Mouse (Mus musculus) forebrain, embryonic 16.5 days (tissue): ENCODE measurements around the gene Gm2a. TPM values are rescaled to one million over a fixed set of nuclear protein-coding genes. Genes with fewer than 3 reads are reported as not detected.

Source experiments
- ATAC-seq: fragments of 200-750 bp; cut with Nextera tagmentation; 2 replicates; pipeline ENCODE4 v1.8.0; 2017; ENCODE audit warnings: mild to moderate bottlenecking, moderate library complexity
- H3K27ac ChIP-seq: fragments of 300-500 bp; sonication (generic); 2 replicates; pipeline ENCODE4 v1.5.1; 2014; ENCODE audit warnings: low read length, control low read depth
- H3K27me3 ChIP-seq: fragments of 300-500 bp; sonication (generic); replicated peaks from 2 replicates; pipeline ENCODE4 v1.6.1; 2014; ENCODE audit warnings: low read length; ENCODE audit not compliant: control insufficient read depth, insufficient read depth
- H3K36me3 ChIP-seq: fragments of 300-500 bp; sonication (generic); 2 replicates; pipeline ENCODE4 v1.6.1; 2014; ENCODE audit not compliant: control insufficient read depth, insufficient read depth
- H3K4me1 ChIP-seq: fragments of 300-500 bp; sonication (generic); replicated peaks from 2 replicates; pipeline ENCODE4 v1.6.1; 2014; ENCODE audit warnings: low read length; ENCODE audit not compliant: control insufficient read depth, insufficient read depth
- H3K4me2 ChIP-seq: fragments of 300-500 bp; sonication (generic); 2 replicates; pipeline ENCODE4 v1.6.1; 2014; ENCODE audit warnings: mild to moderate bottlenecking, low read length, control low read depth
- H3K4me3 ChIP-seq: fragments of 300-500 bp; sonication (generic); replicated peaks from 2 replicates; pipeline ENCODE4 v1.5.1; 2014; ENCODE audit warnings: mild to moderate bottlenecking, low read length, control low read depth
- H3K9ac ChIP-seq: fragments of 300-500 bp; sonication (generic); replicated peaks from 2 replicates; pipeline ENCODE4 v1.6.1; 2014; ENCODE audit warnings: low read depth, low read length, control low read depth
- H3K9me3 ChIP-seq: fragments of 300-500 bp; sonication (generic); 2 replicates; pipeline ENCODE4 v1.6.1; 2016; ENCODE audit warnings: low read length; ENCODE audit not compliant: control insufficient read depth
- WGBS: fragments of 180-500 bp; shearing (Covaris S2); extraction: QIAGEN DNeasy Blood & Tissue Kit; methylation state at CpG from one replicate; pipeline ENCODE4 v1.1.7; 2014; 5-methylcytosine and 5-hydroxymethylcytosine counted together
- polyA plus RNA-seq: library from polyadenylated mRNA; unstranded; fragments of >200 nt; fragmentation: Nextera tagmentation; extraction: Ambion mirVana; gene quantifications from 2 replicates; pipeline ENCODE4 v1.2.1, GENCODE M21; 2015

The Gm2a gene
- polyA plus RNA-seq, 1 experiment from 2014 or later = 20.9 TPM

GRCm38 (mm10) chr11:55117031-55117430, 19.1 kb downstream of the Gm2a start:
- Histone ChIP-seq H3K4me2 (no peak overlapping the region), H3K36me3 (no peaks in the 10 kb centered on the region), H3K27ac (no peak overlapping the region), H3K4me1 (no peaks in the 10 kb centered on the region), H3K27me3 (no peaks in the 10 kb centered on the region), H3K9ac (no peak overlapping the region), H3K9me3 (no peaks in the 10 kb centered on the region), H3K4me3 (no peak overlapping the region)
- WGBS = 92% methylated on average over 2 of the region's 2 CpGs
- no peak for ATAC-seq

GRCm38 (mm10) chr11:55120279-55120678, 22.4 kb downstream of the Gm2a start:
- Histone ChIP-seq H3K36me3 (no peaks in the 10 kb centered on the region), H3K27me3 (no peaks in the 10 kb centered on the region), H3K4me1 (no peaks in the 10 kb centered on the region), H3K9me3 (no peaks in the 10 kb centered on the region), H3K9ac (no peak overlapping the region), H3K27ac (no peak overlapping the region), H3K4me3 (no peak overlapping the region), H3K4me2 (no peak overlapping the region)
- ATAC-seq = no peak

GRCm38 (mm10) chr11:55120821-55121271, 22.9 kb downstream of the Gm2a start:
- ATAC-seq = no peak
- Histone ChIP-seq H3K9me3 (no peaks in the 10 kb centered on the region), H3K36me3 (no peaks in the 10 kb centered on the region), H3K4me3 (no peak overlapping the region), H3K9ac (no peak overlapping the region), H3K4me2 (no peak overlapping the region), H3K27ac (no peak overlapping the region), H3K27me3 (no peaks in the 10 kb centered on the region), H3K4me1 (no peaks in the 10 kb centered on the region)
- WGBS = 83% methylated on average over 8 of the region's 8 CpGs

GRCm38 (mm10) chr11:55121430-55121829, 23.5 kb downstream of the Gm2a start:
- Histone ChIP-seq H3K36me3 (no peaks in the 10 kb centered on the region), H3K9ac (no peak overlapping the region), H3K27ac (no peak overlapping the region), H3K4me1 (no peaks in the 10 kb centered on the region), H3K4me2 (no peak overlapping the region), H3K4me3 (no peak overlapping the region), H3K9me3 (no peaks in the 10 kb centered on the region), H3K27me3 (no peaks in the 10 kb centered on the region)
- WGBS = 96% methylated on average over 1 of the region's 1 CpGs
- ATAC-seq = no peak

GRCm38 (mm10) chr11:55126663-55127062, 28.7 kb downstream of the Gm2a start:
- H3K9me3 ChIP-seq = no peaks in the 10 kb centered on the region
- H3K4me1 ChIP-seq = no peaks in the 10 kb centered on the region
- no peaks in the 10 kb centered on the region for H3K27me3 ChIP-seq
- H3K36me3 ChIP-seq = no peaks in the 10 kb centered on the region
- H3K9ac ChIP-seq = no peak overlapping the region
- H3K4me3 ChIP-seq = no peak overlapping the region
- no peak overlapping the region for H3K27ac ChIP-seq
- ATAC-seq = no peak
- 87% methylated on average over 3 of the region's 3 CpGs for WGBS
- no peak overlapping the region for H3K4me2 ChIP-seq

GRCm38 (mm10) chr11:55127937-55128336, 30.0 kb downstream of the Gm2a start:
- no peak overlapping the region for H3K4me2 ChIP-seq
- no peak overlapping the region for H3K4me3 ChIP-seq
- no peaks in the 10 kb centered on the region for H3K36me3 ChIP-seq
- no peak overlapping the region for H3K9ac ChIP-seq
- WGBS = 33% methylated on average over 6 of the region's 6 CpGs
- no peak for ATAC-seq
- no peaks in the 10 kb centered on the region for H3K9me3 ChIP-seq
- no peaks in the 10 kb centered on the region for H3K4me1 ChIP-seq
- H3K27me3 ChIP-seq = no peaks in the 10 kb centered on the region
- no peak overlapping the region for H3K27ac ChIP-seq

- ATAC-seq = no peak
- 45% methylated on average over 3 of the region's 3 CpGs for WGBS
- no peaks in the 10 kb centered on the region for H3K27me3 ChIP-seq
Measured at GRCm38 (mm10) chr11:55128411-55128810, 30.5 kb downstream of the Gm2a start.

GRCm38 (mm10) chr11:55131077-55131742, 33.3 kb downstream of the Gm2a start:
- H3K4me3 ChIP-seq = no peak overlapping the region
- no peak for ATAC-seq
- H3K4me2 ChIP-seq = no peak overlapping the region
- no peaks in the 10 kb centered on the region for H3K27me3 ChIP-seq
- H3K36me3 ChIP-seq = no peaks in the 10 kb centered on the region
- no peaks in the 10 kb centered on the region for H3K4me1 ChIP-seq
- no peak overlapping the region for H3K9ac ChIP-seq
- WGBS = 89% methylated on average over 11 of the region's 11 CpGs
- H3K9me3 ChIP-seq = no peaks in the 10 kb centered on the region
- no peak overlapping the region for H3K27ac ChIP-seq

More at GRCm38 (mm10) chr11:55128411-55128810, 30.5 kb downstream of the Gm2a start:
- Histone ChIP-seq H3K9ac (no peak overlapping the region), H3K4me2 (no peak overlapping the region), H3K36me3 (no peaks in the 10 kb centered on the region), H3K9me3 (no peaks in the 10 kb centered on the region), H3K27ac (no peak overlapping the region), H3K4me3 (no peak overlapping the region), H3K4me1 (no peaks in the 10 kb centered on the region)

GRCm38 (mm10) chr11:55131946-55132345, 34.0 kb downstream of the Gm2a start:
- no peak overlapping the region for H3K4me2 ChIP-seq
- no peaks in the 10 kb centered on the region for H3K36me3 ChIP-seq
- H3K27me3 ChIP-seq = no peaks in the 10 kb centered on the region
- H3K9me3 ChIP-seq = no peaks in the 10 kb centered on the region
- 82% methylated on average over 1 of the region's 1 CpGs for WGBS
- no peak overlapping the region for H3K27ac ChIP-seq
- no peak for ATAC-seq
- no peak overlapping the region for H3K9ac ChIP-seq
- no peaks in the 10 kb centered on the region for H3K4me1 ChIP-seq
- H3K4me3 ChIP-seq = no peak overlapping the region

GRCm38 (mm10) chr11:55133204-55133603, 35.3 kb downstream of the Gm2a start:
- Histone ChIP-seq H3K4me1 (no peaks in the 10 kb centered on the region), H3K9ac (no peak overlapping the region), H3K36me3 (no peaks in the 10 kb centered on the region), H3K9me3 (no peaks in the 10 kb centered on the region), H3K27ac (no peak overlapping the region), H3K27me3 (no peaks in the 10 kb centered on the region), H3K4me2 (no peak overlapping the region), H3K4me3 (no peak overlapping the region)
- 94% methylated on average over 1 of the region's 1 CpGs for WGBS
- no peak for ATAC-seq
